Mouse (Mus musculus): Measurements from ENCODE around the gene Runx2. TPM values are rescaled to one million over a fixed set of nuclear protein-coding genes. Genes with fewer than 3 reads are reported as not detected.

Runx2 gene
- polyA plus RNA-seq, 1 experiment from 2014 or later = 0.23 TPM

DNA sequence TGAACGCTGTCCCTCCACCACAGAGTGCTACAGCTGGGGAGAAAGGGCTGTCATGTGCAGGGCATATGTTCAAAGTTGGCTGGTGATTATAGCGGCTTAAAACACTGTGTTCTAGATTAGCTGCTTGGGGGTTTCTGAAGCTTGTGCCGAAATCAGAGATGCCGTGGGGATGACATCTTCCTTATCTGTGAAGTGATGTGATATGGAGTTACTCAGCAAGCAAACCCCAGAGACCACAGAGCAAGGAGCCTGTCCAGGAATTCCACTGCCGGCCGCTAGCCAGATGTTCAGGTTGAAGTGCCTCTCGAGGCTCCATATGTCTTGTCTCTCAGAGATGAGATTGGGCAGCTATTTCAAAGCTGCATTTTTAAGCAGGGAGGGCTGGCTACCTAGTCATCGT lies 267.8 kb downstream of the Runx2 start:
- Histone ChIP-seq H3K4me3 (no peak overlapping the region), H3K27ac (no peak overlapping the region), H3K9ac (no peak overlapping the region), H3K27me3 (peaks cover 11% of the 10 kb centered on the region), H3K36me3 (no peaks in the 10 kb centered on the region), H3K4me2 (no peak overlapping the region), H3K9me3 (replicated peaks) (no peaks in the 10 kb centered on the region), H3K4me1 (replicated peaks) (peaks cover 6% of the 10 kb centered on the region; the same call in 1 of the 2 replicates)
- ATAC-seq (replicated peaks; ENCODE audit: insufficient number of reproducible peaks, insufficient read depth, low FRiP score, low read depth) = peak; percentile 22; the same call in 1 of the 2 replicates
- 22% methylated on average over 8 of the region's 8 CpGs for WGBS

DNA sequence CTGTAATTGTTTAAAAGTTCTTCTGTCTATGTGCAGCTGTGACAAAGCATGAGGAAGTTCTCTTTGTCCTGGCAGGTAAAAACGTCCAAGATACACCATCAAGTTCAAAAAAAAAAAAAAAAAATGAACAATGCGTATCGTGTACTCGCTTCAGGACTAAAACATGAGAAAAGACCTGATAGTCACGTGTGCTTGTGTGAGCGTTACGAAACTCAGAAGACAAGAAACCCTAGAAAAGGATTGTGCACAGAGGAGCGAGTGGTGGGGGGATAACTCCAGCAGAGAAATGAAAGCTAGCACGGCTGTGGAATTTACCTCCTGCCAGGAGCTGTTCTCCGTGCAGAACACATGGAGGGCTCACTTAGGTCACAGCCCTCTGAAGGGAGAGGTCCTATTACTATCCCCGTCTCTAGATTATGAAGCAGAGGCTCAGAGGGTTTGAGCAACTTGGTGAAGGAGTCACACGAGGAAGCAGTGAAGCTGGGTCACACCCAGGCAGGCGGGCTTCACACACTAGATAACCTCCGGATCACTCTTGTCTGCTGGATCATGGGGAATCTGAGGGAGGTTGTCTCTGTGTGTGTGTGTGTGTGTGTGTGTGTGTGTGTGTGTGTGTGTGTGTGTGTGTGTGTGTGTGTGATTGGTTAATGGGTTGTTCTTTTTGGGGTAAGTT lies 269.3 kb downstream of the Runx2 start:
- WGBS = 42% methylated on average over 14 of the region's 14 CpGs
- Histone ChIP-seq H3K4me1 (replicated peaks) (peaks cover 6% of the 10 kb centered on the region; the same call in 1 of the 2 replicates), H3K9ac (no peak overlapping the region), H3K36me3 (no peaks in the 10 kb centered on the region), H3K27me3 (peaks cover 14% of the 10 kb centered on the region), H3K9me3 (replicated peaks) (no peaks in the 10 kb centered on the region), H3K4me3 (no peak overlapping the region), H3K27ac (no peak overlapping the region), H3K4me2 (peak overlapping the region; percentile 23; the same call in 1 of the 2 replicates)
- no peak for ATAC-seq (replicated peaks; ENCODE audit: insufficient number of reproducible peaks, insufficient read depth, low FRiP score, low read depth)

DNA sequence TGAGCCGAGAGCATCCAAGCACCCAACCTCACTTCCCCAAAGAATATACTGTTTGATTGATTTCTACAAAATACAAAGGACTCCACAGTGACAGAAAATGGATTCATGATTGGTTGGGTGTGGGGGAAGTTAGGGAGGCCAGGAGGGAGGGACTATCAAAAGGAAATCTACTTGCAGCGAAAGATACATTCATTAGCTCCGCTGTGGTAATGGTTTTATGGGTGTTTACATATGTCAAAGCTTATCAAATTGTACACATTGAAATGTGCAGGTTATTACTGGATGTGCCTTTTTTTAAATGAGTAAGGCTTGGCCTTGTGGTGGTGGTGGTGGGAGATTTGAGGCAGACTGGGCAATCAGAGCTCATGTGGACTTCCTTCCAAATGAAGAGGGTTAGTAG lies 271.9 kb downstream of the Runx2 start:
- no peak for ATAC-seq (replicated peaks; ENCODE audit: insufficient number of reproducible peaks, insufficient read depth, low FRiP score, low read depth)
- H3K4me1 ChIP-seq (replicated peaks) = peaks cover 6% of the 10 kb centered on the region; the same call in 1 of the 2 replicates
- H3K9me3 ChIP-seq (replicated peaks) = no peaks in the 10 kb centered on the region
- WGBS = 83% methylated on average over 3 of the region's 3 CpGs
- H3K4me3 ChIP-seq = no peak overlapping the region
- H3K4me2 ChIP-seq = no peak overlapping the region
- H3K9ac ChIP-seq = no peak overlapping the region
- peaks cover 31% of the 10 kb centered on the region for H3K27me3 ChIP-seq
- no peaks in the 10 kb centered on the region for H3K36me3 ChIP-seq
- H3K27ac ChIP-seq = no peak overlapping the region

DNA sequence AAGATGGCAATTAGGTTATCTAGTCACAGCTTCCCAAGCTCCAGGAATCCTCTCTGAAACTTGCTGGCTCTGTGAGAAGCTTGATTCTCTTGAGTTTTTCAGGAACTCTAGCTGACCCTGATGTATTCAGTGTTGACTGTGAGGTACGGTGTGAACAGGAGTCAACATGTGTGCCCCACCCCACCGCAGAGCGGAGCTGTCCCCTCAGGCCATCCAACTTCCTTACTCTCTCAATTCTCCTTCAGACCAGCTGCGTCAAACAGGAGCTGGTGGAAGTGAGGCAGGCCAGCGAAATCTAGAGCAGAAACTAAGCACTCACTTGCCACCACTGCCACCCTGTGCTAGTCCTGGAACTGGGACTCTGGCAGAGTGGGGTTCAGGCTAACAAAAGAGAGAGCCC lies 273.9 kb downstream of the Runx2 start:
- no peak overlapping the region for H3K4me2 ChIP-seq
- 23% methylated on average over 5 of the region's 5 CpGs for WGBS
- no peak overlapping the region for H3K4me3 ChIP-seq
- no peak overlapping the region for H3K9ac ChIP-seq
- peaks cover 20% of the 10 kb centered on the region for H3K27me3 ChIP-seq
- no peak for ATAC-seq (replicated peaks; ENCODE audit: insufficient number of reproducible peaks, insufficient read depth, low FRiP score, low read depth)
- H3K36me3 ChIP-seq = no peaks in the 10 kb centered on the region
- H3K27ac ChIP-seq = no peak overlapping the region
- H3K9me3 ChIP-seq (replicated peaks) = no peaks in the 10 kb centered on the region
- H3K4me1 ChIP-seq (replicated peaks) = no peaks in the 10 kb centered on the region

DNA sequence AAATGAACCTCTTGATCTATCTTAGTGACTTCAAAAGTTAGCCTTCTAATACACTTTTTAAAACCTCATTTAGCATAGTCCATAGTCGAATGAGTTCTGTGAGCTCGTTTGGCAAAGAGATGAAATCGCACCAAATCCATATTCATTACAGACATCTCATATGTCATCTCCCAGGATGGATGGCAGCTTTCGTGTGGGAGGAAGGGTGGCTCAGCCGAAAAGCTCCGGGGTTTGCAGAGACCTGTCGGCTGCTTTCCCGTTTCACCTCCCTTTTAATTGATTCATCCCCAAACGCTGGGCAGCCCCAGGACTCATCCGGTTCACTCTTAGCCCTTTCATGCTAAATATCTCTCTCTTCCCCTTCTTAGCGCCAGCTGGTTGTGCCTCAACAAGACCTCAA lies 275.7 kb downstream of the Runx2 start:
- no peak for ATAC-seq (replicated peaks; ENCODE audit: insufficient number of reproducible peaks, insufficient read depth, low FRiP score, low read depth)
- Histone ChIP-seq H3K4me2 (no peak overlapping the region), H3K27me3 (peaks cover 20% of the 10 kb centered on the region), H3K4me3 (no peak overlapping the region), H3K9ac (no peak overlapping the region), H3K4me1 (replicated peaks) (no peaks in the 10 kb centered on the region), H3K9me3 (replicated peaks) (no peaks in the 10 kb centered on the region), H3K36me3 (no peaks in the 10 kb centered on the region), H3K27ac (no peak overlapping the region)
- 59% methylated on average over 11 of the region's 11 CpGs for WGBS

DNA sequence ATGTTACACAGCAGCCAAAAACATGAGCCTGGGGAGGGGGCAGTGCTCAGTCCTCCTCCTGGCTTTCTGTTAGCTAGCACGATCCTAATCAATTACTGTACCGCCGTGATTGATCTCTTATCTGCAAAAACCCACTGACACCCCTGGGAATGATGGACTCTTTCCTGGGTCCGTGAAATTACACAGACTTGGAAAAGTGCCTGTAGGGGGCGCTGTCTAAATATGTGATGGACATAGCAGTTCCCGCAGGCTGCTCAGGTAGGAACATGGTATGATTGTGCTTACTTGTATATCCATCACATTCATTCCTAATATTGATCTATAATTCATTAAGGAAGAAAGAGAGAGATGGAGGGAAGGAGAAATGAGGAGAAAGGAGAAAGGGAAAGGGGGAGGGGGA lies 284.6 kb downstream of the Runx2 start:
- Histone ChIP-seq H3K4me2 (no peak overlapping the region), H3K9me3 (replicated peaks) (no peaks in the 10 kb centered on the region), H3K27me3 (no peaks in the 10 kb centered on the region), H3K9ac (no peak overlapping the region), H3K4me1 (replicated peaks) (no peaks in the 10 kb centered on the region), H3K27ac (no peak overlapping the region), H3K4me3 (no peak overlapping the region), H3K36me3 (no peaks in the 10 kb centered on the region)
- WGBS = 69% methylated on average over 6 of the region's 6 CpGs
- ATAC-seq (replicated peaks; ENCODE audit: insufficient number of reproducible peaks, insufficient read depth, low FRiP score, low read depth) = no peak

DNA sequence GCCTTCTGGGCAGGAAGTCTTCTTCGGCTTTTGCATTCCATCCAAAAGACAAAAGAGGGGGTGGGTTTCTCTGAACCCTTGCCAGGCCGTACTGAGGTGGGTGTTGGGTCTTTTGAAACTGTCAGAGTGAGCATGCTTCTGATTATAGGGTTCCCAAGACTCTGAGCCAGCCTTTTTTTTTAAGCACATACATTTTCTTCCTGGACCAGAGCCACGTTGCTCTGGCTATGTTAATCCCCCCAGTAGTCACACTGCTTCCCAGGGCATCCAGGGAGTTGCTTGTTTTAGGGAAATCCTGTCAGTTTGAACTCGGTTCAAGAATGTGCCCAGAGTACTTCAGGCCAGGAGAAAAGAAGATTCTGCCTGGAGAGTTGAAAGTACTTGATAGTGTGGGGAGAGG lies 286.0 kb downstream of the Runx2 start:
- WGBS = 32% methylated on average over 4 of the region's 4 CpGs
- Histone ChIP-seq H3K27me3 (no peaks in the 10 kb centered on the region), H3K9me3 (replicated peaks) (no peaks in the 10 kb centered on the region), H3K36me3 (no peaks in the 10 kb centered on the region), H3K9ac (no peak overlapping the region), H3K4me1 (replicated peaks) (no peaks in the 10 kb centered on the region), H3K4me2 (no peak overlapping the region), H3K27ac (no peak overlapping the region), H3K4me3 (no peak overlapping the region)
- no peak for ATAC-seq (replicated peaks; ENCODE audit: insufficient number of reproducible peaks, insufficient read depth, low FRiP score, low read depth)

DNA sequence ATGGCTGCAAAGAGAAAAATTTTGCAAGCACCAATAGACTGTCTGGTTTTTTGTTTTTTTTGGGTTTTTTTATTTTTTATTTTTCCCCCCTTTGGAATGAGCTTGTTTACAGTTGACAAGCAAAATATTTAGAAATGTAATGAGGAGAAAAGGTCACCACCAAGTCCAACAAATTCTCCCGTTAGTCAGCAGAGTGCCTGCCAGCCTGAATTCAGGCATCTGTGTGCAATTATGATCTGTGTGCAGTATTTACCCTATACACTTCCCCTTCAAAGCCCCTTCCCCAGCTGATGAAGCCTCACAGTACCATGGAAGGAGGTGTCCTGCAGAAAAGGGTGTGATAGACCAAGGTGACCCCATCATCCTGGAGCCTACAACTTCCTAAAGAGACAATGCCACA lies 290.5 kb downstream of the Runx2 start:
- Histone ChIP-seq H3K4me3 (no peak overlapping the region), H3K9me3 (replicated peaks) (no peaks in the 10 kb centered on the region), H3K36me3 (no peaks in the 10 kb centered on the region), H3K27ac (no peak overlapping the region), H3K9ac (no peak overlapping the region), H3K4me1 (replicated peaks) (no peaks in the 10 kb centered on the region), H3K4me2 (no peak overlapping the region), H3K27me3 (no peaks in the 10 kb centered on the region)
- ATAC-seq (replicated peaks; ENCODE audit: insufficient number of reproducible peaks, insufficient read depth, low FRiP score, low read depth) = no peak
- WGBS = 85% methylated on average over 1 of the region's 1 CpGs

DNA sequence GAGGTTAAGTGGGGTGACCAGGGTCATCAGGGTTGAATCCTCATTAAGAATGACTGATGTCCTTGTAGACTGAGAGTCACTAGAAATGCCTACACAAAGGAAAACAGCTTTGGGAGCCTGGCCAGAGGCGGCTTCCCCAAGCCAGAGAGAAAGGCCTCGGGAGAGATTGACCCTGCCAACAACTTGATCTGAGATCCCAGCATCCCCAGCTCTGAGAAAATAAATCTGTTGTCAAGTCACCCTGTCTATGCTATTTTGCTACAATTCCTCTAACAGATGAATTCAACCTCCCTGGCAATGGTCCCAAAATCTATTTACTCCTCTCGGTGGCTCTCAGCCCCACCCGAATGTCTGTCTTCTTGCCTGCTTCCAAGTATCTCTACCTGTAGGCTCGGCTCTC lies 291.7 kb downstream of the Runx2 start:
- no peak for ATAC-seq (replicated peaks; ENCODE audit: insufficient number of reproducible peaks, insufficient read depth, low FRiP score, low read depth)
- Histone ChIP-seq H3K36me3 (no peaks in the 10 kb centered on the region), H3K4me1 (replicated peaks) (no peaks in the 10 kb centered on the region), H3K4me2 (no peak overlapping the region), H3K27ac (no peak overlapping the region), H3K27me3 (no peaks in the 10 kb centered on the region), H3K4me3 (no peak overlapping the region), H3K9me3 (replicated peaks) (no peaks in the 10 kb centered on the region), H3K9ac (no peak overlapping the region)
- 61% methylated on average over 5 of the region's 5 CpGs for WGBS

DNA sequence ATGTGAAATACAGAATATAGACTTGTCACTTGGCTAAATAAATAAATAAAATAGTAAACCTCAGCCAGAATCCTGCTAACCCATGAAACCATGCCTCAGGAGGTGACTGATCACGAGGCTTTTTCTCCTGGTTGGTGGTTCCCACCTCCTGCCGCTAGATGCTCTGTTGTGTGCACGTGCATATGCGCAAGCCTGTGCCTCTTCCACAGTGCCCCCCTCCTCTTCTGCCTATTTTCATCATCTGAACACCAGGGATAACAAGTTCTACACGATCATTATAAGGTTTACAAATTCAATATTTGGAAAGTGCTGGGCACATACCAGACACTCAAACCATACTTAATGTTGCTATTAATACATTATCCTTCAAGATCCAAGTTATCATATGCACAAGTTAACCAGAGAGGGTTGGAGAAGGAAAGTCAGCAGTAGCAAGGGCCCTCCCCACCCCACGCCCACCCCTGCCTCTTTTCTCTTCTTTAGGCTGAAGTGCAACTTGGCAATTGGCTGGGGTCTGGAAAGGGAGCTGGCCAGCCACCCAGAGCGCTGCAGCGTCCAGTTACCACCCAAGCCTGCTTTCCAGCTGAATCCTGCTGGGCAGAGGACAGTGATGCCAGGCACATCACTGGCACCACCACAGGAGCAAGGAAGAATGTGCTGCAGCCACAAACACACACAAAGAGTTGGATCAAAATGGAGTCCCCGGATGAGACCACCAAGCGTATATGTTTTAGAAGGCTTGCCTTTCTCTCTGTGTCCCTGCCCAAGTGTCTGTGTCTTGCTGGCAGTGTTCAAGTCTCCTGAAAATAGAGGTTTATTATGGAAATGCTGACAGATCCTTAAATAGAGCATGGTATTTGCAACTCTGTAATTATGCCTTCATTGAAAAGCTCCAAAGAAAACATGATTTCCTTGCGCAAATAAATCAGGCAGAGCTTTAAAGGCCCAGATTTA lies 294.2 kb downstream of the Runx2 start:
- Histone ChIP-seq H3K4me2 (no peak overlapping the region), H3K9me3 (replicated peaks) (no peaks in the 10 kb centered on the region), H3K27me3 (no peaks in the 10 kb centered on the region), H3K36me3 (no peaks in the 10 kb centered on the region), H3K27ac (no peak overlapping the region), H3K9ac (no peak overlapping the region), H3K4me1 (replicated peaks) (no peaks in the 10 kb centered on the region), H3K4me3 (no peak overlapping the region)
- WGBS = 73% methylated on average over 11 of the region's 11 CpGs
- ATAC-seq (replicated peaks; ENCODE audit: insufficient number of reproducible peaks, insufficient read depth, low FRiP score, low read depth) = no peak

DNA sequence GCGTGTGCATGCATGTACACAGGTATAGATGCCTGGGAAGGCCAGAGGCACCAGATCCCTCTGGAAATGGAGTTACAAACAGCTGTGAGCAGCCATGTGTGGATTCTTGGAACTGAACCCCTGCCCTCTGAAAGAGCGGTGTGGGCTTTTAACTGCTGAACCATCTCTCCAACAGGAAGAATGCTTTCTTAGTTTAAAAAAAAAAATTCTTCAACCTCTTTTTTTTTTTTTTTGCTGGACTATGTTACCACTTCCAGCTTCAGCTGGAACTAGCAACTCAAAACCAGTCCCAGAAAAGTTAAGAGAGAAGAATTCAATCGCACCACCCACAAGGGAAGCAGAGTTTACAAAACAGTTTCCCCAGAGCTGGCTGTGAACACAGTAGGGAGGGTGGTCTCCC lies 295.2 kb downstream of the Runx2 start:
- 80% methylated on average over 3 of the region's 3 CpGs for WGBS
- Histone ChIP-seq H3K4me3 (no peak overlapping the region), H3K4me1 (replicated peaks) (no peaks in the 10 kb centered on the region), H3K9ac (no peak overlapping the region), H3K27me3 (no peaks in the 10 kb centered on the region), H3K9me3 (replicated peaks) (no peaks in the 10 kb centered on the region), H3K36me3 (no peaks in the 10 kb centered on the region), H3K4me2 (no peak overlapping the region), H3K27ac (no peak overlapping the region)
- ATAC-seq (replicated peaks; ENCODE audit: insufficient number of reproducible peaks, insufficient read depth, low FRiP score, low read depth) = no peak
